Mouse (Mus musculus) inflammation-experienced regulatory T-cells, adult 16 weeks (primary cell): ENCODE measurements around the gene Paqr4. TPM values are rescaled to one million over a fixed set of nuclear protein-coding genes. Genes with fewer than 3 reads are reported as not detected.

ENCODE experiments used
- polyA plus RNA-seq: library from polyadenylated mRNA; unstranded; fragments of 100-300 nt; shearing (Covaris generic); gene quantifications from one replicate; pipeline ENCODE4 v1.2.1, GENCODE M21; 2017

Gene Paqr4
- polyA plus RNA-seq, result 10.4 TPM

DNA sequence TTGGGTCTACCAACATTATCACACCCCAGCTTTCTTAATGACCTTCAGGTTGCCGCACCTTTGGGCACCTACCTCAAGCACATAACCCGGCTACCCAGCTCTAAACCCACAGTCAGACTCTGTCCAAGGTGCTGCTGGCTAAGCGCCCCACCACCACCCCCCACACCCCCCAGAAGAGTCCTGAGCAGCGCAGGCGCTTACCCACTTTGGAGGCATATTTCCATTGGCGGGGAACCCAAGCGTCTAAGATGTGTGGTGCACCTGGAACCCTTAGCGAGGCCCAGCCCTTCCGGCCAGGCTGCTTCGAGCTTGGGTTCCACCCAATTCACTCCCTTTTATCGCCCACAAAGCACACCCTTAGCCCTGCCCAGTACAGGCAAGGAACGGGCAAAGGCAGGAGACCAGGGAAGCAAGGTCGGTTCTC, at the start of gene Paqr4:
TSS of gene Paqr4 (minus strand) at position 270 of the 424 bp plus-strand sequence.

DNA sequence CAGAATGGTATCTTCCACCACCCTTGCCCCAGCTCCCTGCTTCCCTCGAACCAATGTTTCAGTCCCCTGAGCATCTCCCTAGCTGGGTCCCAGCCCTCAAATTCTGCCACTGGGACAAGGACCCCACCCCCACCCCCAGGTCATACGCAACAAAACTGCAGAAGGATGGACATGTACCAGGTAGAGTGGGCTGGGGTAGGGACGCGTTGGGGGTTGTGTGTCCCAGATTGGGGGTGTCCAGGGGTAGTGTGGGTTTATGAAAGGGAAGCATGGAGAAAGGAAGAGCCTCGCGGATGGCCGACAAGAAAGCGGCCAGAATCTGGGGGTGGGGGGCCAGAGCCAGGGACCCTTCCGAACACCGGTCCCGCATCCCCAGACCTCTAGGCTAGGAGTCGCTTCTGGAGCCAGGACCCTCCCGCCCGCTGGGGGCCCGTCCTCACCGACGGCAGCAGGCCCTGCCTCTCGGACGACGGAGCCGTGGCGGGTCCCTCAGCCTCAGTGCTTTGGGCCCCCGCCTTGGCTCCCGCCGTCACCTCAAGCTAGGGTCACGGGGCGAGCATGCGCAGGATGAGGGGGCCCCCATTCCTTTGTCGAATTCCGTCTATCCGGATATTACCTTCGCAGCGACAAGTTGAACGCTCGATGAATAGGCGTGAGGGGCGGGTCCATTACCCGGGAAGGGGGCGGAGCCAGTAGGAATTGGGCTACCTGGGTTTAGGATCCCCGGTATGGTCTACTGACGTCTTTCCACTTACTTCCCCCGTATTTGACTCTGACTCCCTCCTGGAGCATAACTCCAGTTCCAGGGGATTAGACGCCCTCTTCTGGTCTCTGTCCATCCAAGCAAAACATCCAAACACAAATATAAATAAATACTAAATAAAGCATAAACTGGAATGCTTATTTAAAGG, 45.1 kb upstream of the Paqr4 start, which contains the start of gene Flywch2:
TSS of gene Flywch2 (minus strand) at position 521 of the 911 bp plus-strand sequence.

DNA sequence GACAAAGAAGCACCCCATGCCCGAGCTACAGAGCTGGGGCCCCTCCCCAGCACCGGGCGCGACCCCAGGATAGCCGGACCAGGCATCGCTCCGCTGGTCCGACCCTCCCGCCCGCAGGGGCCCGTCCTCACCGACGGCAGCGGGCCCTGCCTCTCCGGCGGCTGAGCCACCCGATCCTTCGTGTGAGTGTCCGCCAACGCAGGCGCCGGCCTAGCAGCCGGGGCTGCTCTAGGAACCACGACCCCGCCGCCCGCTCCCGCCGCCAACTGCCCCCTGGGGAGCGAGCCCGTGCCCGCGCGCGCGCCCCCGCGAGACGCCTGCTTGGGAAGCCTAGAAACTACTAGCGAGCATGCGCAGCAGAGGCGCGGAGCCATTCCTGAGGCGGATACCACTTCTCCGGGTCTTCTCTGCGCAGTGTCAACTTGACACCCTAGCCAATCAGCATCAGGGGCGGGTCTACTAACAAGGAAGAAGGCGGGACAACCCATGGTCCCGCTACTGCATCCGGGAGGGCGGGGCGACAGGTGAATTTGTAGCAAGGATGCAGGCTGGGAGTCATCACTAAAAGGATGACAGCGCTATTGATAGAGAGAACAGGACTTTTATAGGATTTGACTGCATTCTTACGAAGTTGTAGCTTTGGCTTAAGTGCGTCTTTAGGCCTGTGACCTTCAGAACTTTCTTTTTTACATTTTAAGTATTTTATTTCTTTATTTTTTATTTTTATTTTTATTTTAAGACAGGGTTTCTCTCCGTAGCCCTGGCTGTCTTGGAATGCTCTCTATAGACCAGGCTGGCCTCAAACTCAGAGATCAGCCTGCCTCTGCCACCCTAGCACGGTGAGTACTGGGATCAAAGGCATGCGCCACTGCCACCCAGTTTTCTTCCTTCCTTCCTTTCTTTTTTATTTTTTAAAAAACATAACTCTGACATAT, 30.9 kb upstream of the Paqr4 start, which contains the start of gene Flywch1:
TSS of gene Flywch1 (minus strand) at position 319 of the 935 bp plus-strand sequence.

DNA sequence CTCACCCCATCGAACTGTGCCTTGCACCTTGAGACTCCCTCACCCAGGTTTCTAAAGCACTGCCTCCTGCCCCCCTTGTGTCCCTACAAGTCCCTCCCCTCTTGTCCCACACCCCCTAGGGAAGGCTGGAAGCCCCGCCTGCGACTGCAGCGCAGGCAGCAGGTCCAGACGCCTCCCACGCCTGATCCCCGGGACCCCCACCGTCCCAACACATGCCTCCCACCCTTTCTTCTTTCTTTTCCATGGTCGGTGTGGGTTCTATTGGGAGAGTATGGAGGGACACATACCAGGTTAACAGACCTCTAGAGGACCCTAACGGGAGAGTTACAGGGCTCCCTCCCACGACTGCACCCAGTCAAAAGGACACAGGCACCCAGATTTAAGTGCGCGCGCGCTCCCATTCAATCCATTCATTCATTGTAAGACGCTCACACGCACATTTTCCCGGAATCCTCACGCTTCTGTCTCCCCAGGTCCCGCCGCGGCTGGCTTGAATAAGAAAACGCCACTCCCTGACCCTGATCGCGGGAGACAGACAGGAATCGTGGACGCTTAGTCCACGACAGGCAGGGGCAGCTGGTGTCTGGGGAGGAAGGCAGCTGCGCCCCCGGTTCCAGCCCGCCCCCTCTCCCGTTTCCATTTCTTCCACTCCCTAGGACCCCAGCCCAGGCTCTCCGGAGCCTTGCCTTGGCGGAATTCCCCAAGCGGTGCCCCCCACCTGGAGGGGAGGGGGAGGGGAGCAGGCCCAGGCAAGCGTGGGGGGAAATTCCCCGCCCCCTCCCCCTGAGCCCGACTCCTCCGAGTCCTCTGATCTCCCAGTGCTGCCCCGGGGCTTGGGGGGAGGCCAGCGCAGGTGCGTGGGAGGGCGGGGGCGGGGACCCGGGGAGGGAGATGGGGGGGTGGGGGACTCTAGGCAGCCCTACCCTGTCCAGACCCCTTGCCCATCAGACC, 4.9 kb upstream of the Paqr4 start, which contains the start of gene Kremen2:
TSS of gene Kremen2 (minus strand) at position 533 of the 951 bp plus-strand sequence.

DNA sequence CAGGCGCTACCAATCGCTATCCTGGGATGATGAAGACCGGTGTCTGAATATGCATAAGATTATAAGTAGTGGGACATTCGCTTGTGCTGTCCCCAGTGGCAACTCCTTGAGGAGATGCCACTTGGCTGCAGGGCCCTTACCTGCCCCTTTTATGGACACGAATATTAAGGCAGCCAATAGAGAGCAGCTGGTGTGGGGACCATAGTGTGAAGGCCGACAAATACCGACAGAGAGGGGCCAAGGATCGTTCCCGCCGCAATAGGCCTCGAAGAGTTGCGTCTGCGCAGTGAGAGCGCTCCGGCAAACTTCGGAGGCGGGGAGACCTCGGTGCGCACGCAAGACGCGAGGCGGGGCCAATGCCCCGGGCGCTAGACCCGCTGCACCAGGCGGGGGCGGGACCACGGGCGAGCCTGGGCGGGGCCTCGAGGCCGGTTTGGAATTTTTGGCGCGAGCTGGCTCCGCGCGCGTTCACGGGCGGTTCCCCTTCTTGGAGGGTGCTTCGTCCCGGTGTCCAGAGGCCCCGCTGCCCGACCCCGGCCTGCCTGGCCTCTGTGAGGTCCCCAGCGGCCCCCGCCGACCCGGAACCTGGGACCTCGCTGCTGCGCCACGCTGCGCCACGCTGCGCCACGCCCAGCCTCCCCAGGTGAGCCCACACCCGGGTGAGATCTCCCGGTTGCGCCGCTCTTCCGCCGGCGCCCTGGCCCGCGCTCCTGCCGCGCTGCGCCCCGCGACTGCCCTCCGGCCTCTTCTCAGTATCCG, 14.5 kb downstream of the Paqr4 start, which contains the start of gene Pkmyt1:
TSS of gene Pkmyt1 (plus strand) at position 338 of the 759 bp plus-strand sequence.

DNA sequence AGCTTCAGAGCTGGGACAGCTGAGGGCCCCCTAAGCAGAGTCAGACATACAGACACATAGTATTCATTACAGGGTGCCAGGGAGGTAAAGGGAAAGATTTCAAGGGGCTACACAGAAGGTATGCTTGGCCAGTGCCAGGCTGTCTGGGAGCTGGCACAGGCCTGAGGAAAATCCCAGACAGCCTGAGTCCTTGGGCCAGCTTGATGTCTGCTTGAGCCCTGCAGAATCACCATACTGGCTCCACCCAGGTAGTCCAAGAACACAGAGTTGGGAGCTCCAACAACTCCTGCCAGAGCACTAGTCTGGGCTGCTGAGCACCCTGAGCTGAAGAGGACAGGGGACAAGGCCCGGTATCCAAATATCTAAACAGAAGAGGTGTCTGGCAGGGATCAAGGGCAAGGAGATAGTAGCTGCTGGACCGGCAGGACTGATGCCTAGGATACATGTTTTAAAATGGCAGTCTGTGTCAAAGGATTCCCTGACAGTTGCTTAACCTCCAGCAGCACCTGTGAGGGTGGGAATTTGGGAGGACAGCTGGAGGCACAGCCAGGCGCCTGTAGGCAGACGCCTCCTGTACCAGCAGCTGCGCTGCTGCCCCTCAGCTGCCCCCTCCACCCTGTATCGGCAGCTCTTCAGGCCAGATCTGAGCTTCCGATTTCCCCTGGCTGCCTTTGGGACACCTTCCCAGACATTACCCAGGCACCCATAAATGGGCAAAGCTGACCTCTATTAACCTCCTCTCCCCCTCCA, 18.1 kb downstream of the Paqr4 start, which contains the start of gene 1520401A03Rik:
TSS of gene 1520401A03Rik (minus strand) at position 408 of the 750 bp plus-strand sequence.

Other genes starting within 250 kb of the Paqr4 start
- 18.8 TPM for gene Zfp213, start 176.6 kb downstream of the Paqr4 start, polyA plus RNA-seq
- not detected for gene Zfp13, start 141.4 kb downstream of the Paqr4 start, polyA plus RNA-seq
- gene Zscan10, start 140.0 kb downstream of the Paqr4 start, polyA plus RNA-seq, result 2.0 TPM
- 0.77 TPM for gene Mmp25, start 95.6 kb downstream of the Paqr4 start, polyA plus RNA-seq
- not detected for gene Bicdl2, start 80.4 kb downstream of the Paqr4 start, polyA plus RNA-seq
- gene Hcfc1r1, start 67.3 kb downstream of the Paqr4 start, polyA plus RNA-seq, result 68.4 TPM
- gene Thoc6, start 67.0 kb downstream of the Paqr4 start, polyA plus RNA-seq, result 33.8 TPM
- 9.2 TPM for gene Tnfrsf12a, start 63.4 kb downstream of the Paqr4 start, polyA plus RNA-seq
- gene Cldn6, start 61.6 kb downstream of the Paqr4 start, polyA plus RNA-seq, result not detected
- gene Cldn9, start 56.8 kb downstream of the Paqr4 start, polyA plus RNA-seq, result not detected
- not detected for gene 1520401A03Rik, start 18.1 kb downstream of the Paqr4 start, polyA plus RNA-seq
- gene Pkmyt1, start 14.5 kb downstream of the Paqr4 start, polyA plus RNA-seq, result 28.6 TPM
- gene Kremen2, start 5.0 kb upstream of the Paqr4 start, polyA plus RNA-seq, result 6.0 TPM
- gene Flywch1, start 30.7 kb upstream of the Paqr4 start, polyA plus RNA-seq, result 34.0 TPM
- 4.5 TPM for gene Flywch2, start 45.2 kb upstream of the Paqr4 start, polyA plus RNA-seq
- 568 TPM for gene Srrm2, start 49.7 kb upstream of the Paqr4 start, polyA plus RNA-seq
- gene Elob, start 88.3 kb upstream of the Paqr4 start, polyA plus RNA-seq, result 672 TPM
- 0.39 TPM for gene Prss33, start 95.2 kb upstream of the Paqr4 start, polyA plus RNA-seq
- not detected for gene Prss32, start 103.0 kb upstream of the Paqr4 start, polyA plus RNA-seq
- gene Prss41, start 103.3 kb upstream of the Paqr4 start, polyA plus RNA-seq, result 6.6 TPM
- gene Prss21, start 127.2 kb upstream of the Paqr4 start, polyA plus RNA-seq, result not detected
- not detected for gene Dcpp1, start 140.0 kb upstream of the Paqr4 start, polyA plus RNA-seq
- gene Dcpp2, start 140.0 kb upstream of the Paqr4 start, polyA plus RNA-seq, result not detected
- not detected for gene Dcpp3, start 176.6 kb upstream of the Paqr4 start, polyA plus RNA-seq
- not detected for gene Sbp, start 200.8 kb upstream of the Paqr4 start, polyA plus RNA-seq
- gene Sbpl, start 214.4 kb upstream of the Paqr4 start, polyA plus RNA-seq, result not detected
- gene Prss30, start 239.7 kb upstream of the Paqr4 start, polyA plus RNA-seq, result 0.26 TPM